Mouse (Mus musculus) thymus, postnatal 25 days (tissue): ENCODE results near the gene Ssxb9.
"Not testable (repeated sequence)": the region's sequence is repeated elsewhere in the genome, so short reads cannot be mapped to it uniquely, and the experiment has no call there.

ENCODE experiments used
- DNase-seq: peaks from one replicate; pipeline ENCODE4 v3.0.0; 2022

Ssxb9 gene

GRCm38 (mm10) chrX:8366678-8367077 lies at the start of gene Ssxb9:
Gene Ssxb9 (plus strand): TSS chrX:8366978.
- not testable (repeated sequence) for DNase-seq

- no peak for DNase-seq
Observed at GRCm38 (mm10) chrX:8327124-8327523, 39.7 kb upstream of the Ssxb9 start, which contains the start of gene Ssxb10. Gene Ssxb10 (plus strand): TSS chrX:8327424.

GRCm38 (mm10) chrX:8413005-8413404 lies 46.2 kb downstream of the Ssxb9 start, which contains the start of gene Ssxb1:
Gene Ssxb1 (plus strand): TSS chrX:8413305.
- not testable (repeated sequence) for DNase-seq
